Mouse (Mus musculus) kidney, adult 2 months (tissue): ENCODE data around the gene Gm11444.

Experiments
- CTCF ChIP-seq: fragments of 200-500 bp; conservative IDR thresholded peaks from 2 replicates; pipeline ENCODE4 v1.5.1; 2011; ENCODE audit warnings: low read depth, mild to moderate bottlenecking, control low read depth, low read length, moderate library complexity, mixed read lengths; ENCODE audit not compliant: insufficient read depth, insufficient read length
- POLR2A ChIP-seq: fragments of 200-500 bp; IDR thresholded peaks from one replicate; pipeline ENCODE4 v1.6.1; 2011; ENCODE audit warnings: low read depth, low read length, control low read depth

DNA sequence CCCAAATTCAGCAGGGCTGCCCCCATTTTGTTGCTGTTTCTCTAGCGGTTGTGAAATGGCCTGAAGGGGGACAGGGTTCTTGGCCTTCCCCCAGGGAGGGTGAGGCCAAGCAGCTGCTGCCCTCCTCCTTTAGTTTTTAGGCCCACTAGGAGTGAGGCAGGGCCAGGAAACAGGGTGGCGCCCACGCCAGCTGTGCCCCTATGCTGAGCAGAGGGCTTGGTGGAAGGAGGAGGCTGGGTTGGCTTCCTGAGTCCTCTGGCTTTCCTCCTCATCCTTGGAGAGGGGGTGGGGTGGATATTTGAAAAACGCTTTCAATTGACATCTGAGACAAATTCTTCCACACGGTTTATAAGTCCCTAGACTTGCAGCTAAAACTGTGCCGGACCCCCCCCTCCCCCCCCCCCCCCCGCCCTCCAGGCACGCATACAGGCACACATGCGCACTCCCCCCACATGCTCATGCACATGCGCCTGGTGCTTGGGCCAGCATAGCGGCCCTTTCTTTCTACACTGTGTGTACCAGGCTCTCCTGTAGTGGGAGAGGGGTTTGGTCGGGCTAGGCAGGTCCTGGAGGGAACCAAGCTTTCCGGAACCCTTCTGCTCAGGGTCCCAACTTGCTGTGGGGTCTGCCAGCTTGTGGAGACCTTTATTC lies 46.3 kb upstream of the Gm11444 start:
- TF ChIP-seq CTCF: no peak
- TF ChIP-seq POLR2A: no peak
